Mouse (Mus musculus): ENCODE data around the gene Apoc2.

The Apoc2 gene

DNA sequence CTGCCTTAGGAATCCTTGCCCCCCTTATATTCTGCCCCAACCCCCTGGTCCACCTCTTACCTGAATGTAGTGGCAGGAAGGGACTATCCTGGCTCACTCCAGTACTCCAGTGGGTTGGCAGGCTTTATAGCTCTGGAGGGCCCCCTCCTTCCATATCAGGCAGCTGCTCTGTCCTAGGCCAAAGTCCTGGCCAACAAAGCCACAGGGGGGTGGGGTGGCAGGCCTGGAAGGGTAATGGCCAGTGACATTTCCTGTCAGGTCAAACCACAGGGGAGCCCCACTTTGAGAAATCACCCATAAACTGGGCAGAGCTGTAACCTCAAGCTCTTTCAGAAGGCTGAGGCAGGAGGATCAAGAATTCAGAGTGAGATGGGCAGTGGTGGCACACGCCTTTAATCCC lies 1.1 kb downstream of the Apoc2 start:
- DNase-seq, result no peak

DNA sequence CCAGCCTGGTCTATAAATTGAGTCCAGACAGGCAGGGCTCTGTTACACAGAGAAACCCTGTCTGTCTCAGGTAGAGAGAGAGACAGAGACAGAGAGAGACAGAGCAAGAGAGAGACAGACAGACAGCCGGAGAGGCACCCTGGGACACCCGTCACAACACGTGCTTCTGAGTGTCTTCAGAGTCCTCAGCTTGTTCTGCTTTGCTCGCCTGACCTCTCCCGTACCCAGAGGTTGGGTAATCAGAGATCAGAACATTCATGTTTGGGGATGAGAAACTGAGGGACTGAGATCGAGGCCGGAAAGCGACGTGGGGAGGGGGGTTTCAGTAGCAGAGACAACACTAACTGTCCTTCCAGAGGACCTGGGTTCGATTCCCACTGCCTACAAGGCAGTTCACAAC lies 1.9 kb downstream of the Apoc2 start:
- no peak for DNase-seq

- no peak for DNase-seq
Observed at GRCm38 (mm10) chr7:19673083-19673699, 4.5 kb downstream of the Apoc2 start.

GRCm38 (mm10) chr7:19671511-19671910 lies 6.2 kb downstream of the Apoc2 start:
- no peak for DNase-seq

GRCm38 (mm10) chr7:19668947-19669721 lies 8.6 kb downstream of the Apoc2 start:
- peak; percentile 93 for DNase-seq

DNA sequence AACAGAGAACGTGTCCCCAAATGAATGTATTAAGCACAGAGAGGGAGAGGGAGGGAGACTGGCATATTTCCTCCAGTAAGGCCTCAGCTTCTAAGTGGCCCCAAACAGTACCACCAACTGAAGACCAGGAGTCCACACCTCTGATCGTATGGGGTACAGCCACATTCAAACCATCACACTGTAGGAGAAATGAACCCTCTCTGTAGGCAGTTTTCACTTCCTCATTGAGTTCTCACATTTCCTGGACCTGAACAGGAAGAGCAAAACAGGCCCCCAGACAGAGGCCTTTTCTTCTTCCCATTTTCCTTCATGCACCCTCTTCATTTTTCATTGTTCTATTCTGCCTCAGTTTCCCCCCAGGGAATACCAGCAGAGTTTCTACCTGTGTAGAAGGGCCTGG lies 10.3 kb downstream of the Apoc2 start:
- DNase-seq, result no peak

GRCm38 (mm10) chr7:19666750-19667149 lies 11.0 kb downstream of the Apoc2 start:
- no peak for DNase-seq

DNA sequence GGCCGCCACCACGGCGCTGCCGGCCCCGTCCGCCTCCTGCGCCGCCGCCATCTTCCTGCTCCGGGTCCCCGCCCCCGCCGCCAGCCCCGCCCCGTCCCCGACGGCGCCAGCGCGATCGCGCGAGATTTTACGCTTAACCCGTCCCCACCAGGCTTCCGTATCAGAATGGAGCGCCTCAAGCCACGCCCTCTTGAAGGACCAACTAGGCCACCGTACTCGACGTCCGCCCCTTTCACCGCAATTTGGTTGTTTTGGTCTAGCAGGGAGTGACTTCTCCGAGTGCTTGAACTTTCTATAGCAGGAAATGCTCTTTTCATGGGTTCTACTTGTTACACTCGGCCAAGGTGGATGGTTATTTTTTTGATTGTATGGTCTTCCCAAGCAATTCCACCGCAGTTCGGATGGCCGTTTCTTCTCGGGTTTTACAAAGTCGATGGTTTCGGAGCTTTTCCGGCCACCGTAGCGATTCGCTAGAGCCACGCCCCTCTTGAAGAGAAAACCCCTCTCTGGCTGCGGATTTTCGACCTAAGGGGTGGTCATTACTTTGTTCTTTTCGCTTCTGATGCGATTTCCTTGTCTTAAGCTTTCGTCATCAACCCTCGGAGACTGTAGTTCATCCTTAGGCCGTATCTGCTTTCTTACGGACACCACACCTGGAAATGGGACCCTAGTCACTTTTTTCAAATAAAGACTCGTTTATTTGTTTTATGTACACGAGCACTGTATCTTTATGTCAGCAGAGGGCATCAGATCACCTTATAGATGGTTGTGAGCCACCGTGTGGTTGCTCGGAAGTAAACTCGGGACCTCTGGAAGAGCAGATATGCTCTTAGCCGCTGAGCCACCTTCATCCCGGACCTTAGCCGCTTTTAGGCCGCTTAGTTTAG lies 12.5 kb downstream of the Apoc2 start, which contains the start of gene Clptm1:
Clptm1 (minus strand) TSS at position 79 of the 887 bp plus-strand sequence.
- peak; percentile 97 for DNase-seq

- no peak for DNase-seq
Observed at GRCm38 (mm10) chr7:19664455-19664954, 13.2 kb downstream of the Apoc2 start.

DNA sequence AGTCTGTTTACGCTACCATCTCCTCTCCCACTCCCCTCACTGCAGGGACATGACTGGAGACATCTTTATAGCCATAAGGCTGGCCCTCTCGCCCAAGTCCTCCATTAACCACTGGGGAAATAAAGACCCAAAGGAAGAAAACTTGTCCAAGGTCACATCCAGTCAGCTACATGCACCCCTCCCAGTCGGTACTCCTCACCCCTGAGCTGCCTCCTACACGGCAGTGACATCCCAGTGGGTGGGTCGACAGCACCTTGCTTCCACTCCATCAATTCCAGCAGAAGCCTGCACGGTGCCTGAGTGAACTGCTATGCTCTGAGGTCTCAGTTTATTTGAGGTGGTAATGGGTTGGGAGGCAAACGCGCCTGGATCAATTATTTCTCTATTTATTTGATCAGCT lies 13.8 kb downstream of the Apoc2 start:
- no peak for DNase-seq

- DNase-seq, result no peak
Observed at GRCm38 (mm10) chr7:19652614-19653013, 25.1 kb downstream of the Apoc2 start.

GRCm38 (mm10) chr7:19651063-19651786 lies 26.5 kb downstream of the Apoc2 start:
- DNase-seq, result no peak

DNA sequence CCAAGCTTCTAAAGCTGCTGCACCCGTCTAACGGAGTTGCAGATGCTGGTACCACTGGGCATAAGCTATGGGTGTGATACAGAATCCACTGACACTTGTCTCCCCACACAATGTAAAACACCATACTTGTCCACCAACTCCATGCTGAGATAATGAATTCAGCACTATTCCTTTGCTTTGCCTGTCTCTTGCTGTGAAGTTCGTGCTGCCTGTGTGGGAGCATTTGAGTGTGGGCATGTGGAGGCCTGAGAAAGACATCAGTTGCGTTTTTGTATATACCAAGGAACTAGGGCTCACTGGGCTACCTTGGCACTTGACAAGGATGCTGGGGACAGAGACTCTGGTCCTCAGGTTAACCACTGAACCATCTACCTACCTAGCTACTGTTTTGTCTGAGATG lies 36.5 kb downstream of the Apoc2 start:
- DNase-seq, result peak; percentile 55

DNA sequence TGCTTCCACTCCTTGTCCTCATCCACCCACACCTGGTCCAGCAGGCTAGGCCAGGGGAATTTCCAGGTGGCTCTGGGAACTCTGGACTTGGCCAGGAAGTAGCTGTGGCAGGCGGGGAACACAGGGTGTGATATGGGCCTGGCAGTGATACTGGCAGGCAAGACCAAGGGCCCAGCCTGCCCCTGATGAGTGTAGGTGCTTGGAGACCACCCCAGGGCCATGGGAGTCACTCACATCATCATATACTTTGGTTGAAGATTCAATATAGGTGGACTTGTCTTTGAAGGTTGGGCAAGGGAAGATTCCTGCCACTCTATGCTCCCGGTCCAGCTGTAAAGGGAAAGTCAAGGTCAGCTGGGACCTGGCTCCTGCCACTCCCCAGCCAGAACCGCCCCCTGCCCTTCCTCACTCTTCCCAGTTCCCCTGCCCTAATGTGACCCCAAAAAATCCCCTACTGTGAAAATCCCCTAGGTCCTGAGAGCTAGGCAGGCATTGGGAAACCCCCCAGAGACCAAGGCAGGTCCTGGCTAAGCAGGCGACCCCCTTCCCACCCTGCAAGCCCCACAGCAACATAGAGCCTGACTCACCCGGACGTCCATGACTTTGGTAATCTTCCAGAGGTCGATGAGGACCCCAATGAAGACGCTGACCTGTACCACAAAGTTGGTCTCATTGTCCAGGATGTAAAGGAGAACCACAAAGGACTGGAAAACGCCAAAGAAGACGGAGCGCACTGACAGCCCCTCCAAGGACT lies 42.5 kb downstream of the Apoc2 start:
- DNase-seq, result no peak

DNA sequence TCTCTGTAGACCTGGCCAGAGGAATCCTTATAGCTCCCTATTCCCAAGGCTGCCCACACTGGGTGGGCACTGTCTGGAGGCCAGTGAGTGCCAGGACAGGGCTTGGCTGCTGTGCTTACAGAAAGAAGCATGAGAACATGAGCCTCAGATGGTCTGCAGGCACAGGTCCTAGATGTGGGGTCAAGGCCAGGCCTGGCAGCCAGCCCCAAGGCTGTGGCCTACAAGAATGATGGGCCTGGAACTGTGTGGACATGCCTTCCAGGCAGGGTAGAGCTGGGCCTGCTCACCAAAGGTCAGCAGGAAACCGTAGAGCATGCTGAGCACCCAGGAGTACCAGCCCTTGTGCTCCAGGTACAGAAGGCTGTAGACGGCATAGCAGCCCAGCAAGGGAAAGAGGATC lies 43.1 kb downstream of the Apoc2 start:
- no peak for DNase-seq

DNA sequence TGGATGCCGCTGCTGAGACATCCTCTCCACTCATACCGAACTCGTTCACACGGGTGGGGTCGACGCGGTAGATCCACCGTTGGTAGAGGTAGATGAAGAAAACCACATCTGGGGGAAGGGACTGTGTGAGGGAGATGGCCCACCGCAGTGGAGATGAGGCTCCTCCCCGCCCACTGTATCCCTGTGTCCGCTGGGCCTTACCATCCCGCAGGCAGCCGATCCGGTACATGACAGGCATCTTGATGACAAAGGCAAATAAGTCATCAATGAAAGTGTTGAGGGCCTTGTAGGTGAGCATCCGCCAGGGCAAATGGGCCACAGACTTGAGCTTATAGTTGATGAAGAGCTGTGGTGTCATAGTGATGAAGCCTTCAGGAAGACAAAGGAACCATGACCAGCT lies 43.9 kb downstream of the Apoc2 start:
- no peak for DNase-seq

GRCm38 (mm10) chr7:19633197-19633596 lies 44.5 kb downstream of the Apoc2 start:
- DNase-seq, result no peak

DNA sequence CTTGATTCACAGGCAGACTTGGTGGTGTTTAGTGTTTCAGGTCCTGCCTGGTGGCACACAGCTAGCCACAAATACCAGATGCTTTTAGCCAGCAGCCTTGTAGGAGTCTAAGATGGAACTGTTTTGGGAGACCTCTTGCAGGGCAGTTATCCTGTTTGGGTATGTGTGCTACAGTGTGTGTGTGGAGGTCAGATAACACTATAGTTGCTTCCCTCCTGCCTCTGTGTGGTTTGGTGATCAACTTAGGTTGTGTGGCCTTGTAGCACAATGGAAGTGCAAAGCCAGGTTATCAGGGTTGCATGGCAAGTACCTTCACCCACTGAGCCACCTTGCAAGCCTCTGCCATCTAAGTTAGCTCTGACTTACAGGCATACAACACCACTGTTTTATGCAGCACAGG lies 45.0 kb downstream of the Apoc2 start:
- DNase-seq, result no peak

GRCm38 (mm10) chr7:19632275-19632674 lies 45.5 kb downstream of the Apoc2 start:
- DNase-seq, result no peak

GRCm38 (mm10) chr7:19629361-19629734 lies 48.4 kb downstream of the Apoc2 start, which contains the start of gene Relb:
Relb (minus strand) TSS chr7:19629438.
- DNase-seq, result peak; percentile 92

DNA sequence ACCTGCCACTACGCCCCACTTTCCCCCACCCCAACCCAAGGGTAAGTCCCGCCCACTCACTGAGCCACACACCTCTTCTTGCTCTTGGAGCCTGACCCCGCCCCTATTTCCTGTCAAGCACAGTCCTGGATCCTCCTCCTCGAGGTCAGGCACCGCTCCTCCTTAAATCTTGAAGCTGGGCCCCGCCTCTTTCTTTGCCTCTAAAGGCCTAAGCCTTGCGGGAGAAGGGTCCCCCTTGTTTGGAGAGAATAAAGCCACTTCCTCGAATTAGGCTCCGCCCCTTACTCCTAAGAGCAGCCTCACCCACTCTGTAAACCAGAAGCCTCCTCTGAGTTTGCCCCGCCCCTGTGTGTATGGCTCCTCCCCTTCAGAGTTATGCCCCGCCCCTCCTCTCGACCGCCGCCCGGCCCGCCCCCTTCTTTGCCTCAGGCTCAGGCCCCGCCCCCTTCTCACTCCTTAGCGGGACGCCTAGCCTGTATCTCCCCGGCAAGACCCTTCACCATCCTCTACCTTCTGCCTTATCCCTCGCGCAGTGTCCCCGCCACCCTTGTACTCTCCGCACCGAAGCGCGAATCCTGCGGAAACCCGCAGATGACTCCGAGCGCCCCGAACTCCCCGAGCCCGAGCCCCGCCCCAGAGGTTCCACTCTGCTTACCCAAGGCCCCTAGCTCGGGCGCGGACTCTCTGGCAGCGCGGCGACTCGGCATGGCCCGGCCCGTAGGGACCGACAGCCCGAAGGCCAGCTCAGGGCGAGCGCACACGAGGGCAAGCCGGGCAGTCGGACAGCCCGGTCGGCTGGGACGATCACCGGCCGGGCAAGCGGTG lies 49.0 kb downstream of the Apoc2 start:
- peak; percentile 90 for DNase-seq

All from right cerebral cortex, adult 18-20 months (tissue).